Mouse (Mus musculus) liver, embryonic 14.5 days (tissue): ENCODE measurements around the gene Sorcs2.

Experiments used
- CTCF ChIP-seq: IDR thresholded peaks from 2 replicates; pipeline ENCODE4 v1.5.1; 2016; ENCODE audit warnings: antibody characterized with exemption, low read depth, control low read depth
- EP300 ChIP-seq: IDR thresholded peaks from 2 replicates; pipeline ENCODE4 v1.6.1; 2016; ENCODE audit warnings: antibody characterized with exemption, low read depth

GRCm38 (mm10) chr5:36041236-36041562 lies 356.7 kb downstream of the Sorcs2 start:
- TF ChIP-seq CTCF, result no peak
- no peak for TF ChIP-seq EP300
